Mouse (Mus musculus) MEL (cell line): ENCODE results near the gene 1110017D15Rik.

Experiments used
- CTCF ChIP-seq, 3 experiments: IDR thresholded peaks in 2 of 3; conservative IDR thresholded peaks in 1 of 3; 2 replicates each; pipeline ENCODE4 v1.5.1; 2011 to 2012; ENCODE audit warnings: low read length in 3 of 3, low read depth in 2 of 3, mild to moderate bottlenecking in 2 of 3, improper control_type of control experiment in 1 of 3, inconsistent platforms in 1 of 3, mixed read lengths in 1 of 3, moderate library complexity in 1 of 3; ENCODE audit not compliant: control insufficient read depth in 1 of 3, insufficient read depth in 1 of 3, poor library complexity in 1 of 3, severe bottlenecking in 1 of 3
- MAX ChIP-seq: IDR thresholded peaks from 2 replicates; pipeline ENCODE4 v1.6.1; 2011; ENCODE audit warnings: low read length, improper control_type of control experiment
- NELFE ChIP-seq: IDR thresholded peaks from 2 replicates; pipeline ENCODE4 v1.6.1; 2011; ENCODE audit warnings: low read depth, low read length, improper control_type of control experiment
- RAD21 ChIP-seq: IDR thresholded peaks from 2 replicates; pipeline ENCODE4 v1.6.1; 2011; ENCODE audit warnings: mild to moderate bottlenecking, low read depth, low read length, improper control_type of control experiment
- TAL1 ChIP-seq: IDR thresholded peaks from 2 replicates; pipeline ENCODE4 v1.6.1; 2012; ENCODE audit warnings: mild to moderate bottlenecking, inconsistent platforms, low read length, moderate library complexity, mixed read lengths
- ZNF384 ChIP-seq: IDR thresholded peaks from 2 replicates; pipeline ENCODE4 v1.6.1; 2012; ENCODE audit warnings: low read depth, mild to moderate bottlenecking, inconsistent platforms, low read length, improper control_type of control experiment

- no peak for TF ChIP-seq TAL1
- TF ChIP-seq RAD21: no peak
- no peak for TF ChIP-seq ZNF384
- no peak for TF ChIP-seq MAX
- no peak for TF ChIP-seq CTCF (IDR thresholded peaks at IDR 0.05 in 2 of 3, conservative IDR thresholded peaks at IDR 0.05 in 1 of 3; ENCODE audit: control insufficient read depth in 1 of 3, insufficient read depth in 1 of 3, low read depth in 2 of 3, low read length in 3 of 3, poor library complexity in 1 of 3, severe bottlenecking in 1 of 3)
- TF ChIP-seq NELFE: no peak
These were observed 47.0 kb downstream of the 1110017D15Rik start for GRCm38 (mm10) chr4:41470051-41470683.
